Mouse (Mus musculus) urinary bladder, adult 2 months (tissue): Measurements from ENCODE around the gene Cntn5. TPM values are rescaled to one million over a fixed set of nuclear protein-coding genes. Genes with fewer than 3 reads are reported as not detected.

Experiments used
- DNase-seq: peaks from one replicate; pipeline ENCODE4 v3.0.0; 2022; ENCODE audit warnings: low spot score
- polyA plus RNA-seq: library from polyadenylated mRNA; depleted of rRNA; stranded (reverse); fragments of >200 nt; gene quantifications from 2 replicates; pipeline ENCODE4 v1.2.3, GENCODE M21; 2012; rRNA removed

Gene Cntn5
- polyA plus RNA-seq = 0.01 and 0.03 TPM in 2 replicates

DNA sequence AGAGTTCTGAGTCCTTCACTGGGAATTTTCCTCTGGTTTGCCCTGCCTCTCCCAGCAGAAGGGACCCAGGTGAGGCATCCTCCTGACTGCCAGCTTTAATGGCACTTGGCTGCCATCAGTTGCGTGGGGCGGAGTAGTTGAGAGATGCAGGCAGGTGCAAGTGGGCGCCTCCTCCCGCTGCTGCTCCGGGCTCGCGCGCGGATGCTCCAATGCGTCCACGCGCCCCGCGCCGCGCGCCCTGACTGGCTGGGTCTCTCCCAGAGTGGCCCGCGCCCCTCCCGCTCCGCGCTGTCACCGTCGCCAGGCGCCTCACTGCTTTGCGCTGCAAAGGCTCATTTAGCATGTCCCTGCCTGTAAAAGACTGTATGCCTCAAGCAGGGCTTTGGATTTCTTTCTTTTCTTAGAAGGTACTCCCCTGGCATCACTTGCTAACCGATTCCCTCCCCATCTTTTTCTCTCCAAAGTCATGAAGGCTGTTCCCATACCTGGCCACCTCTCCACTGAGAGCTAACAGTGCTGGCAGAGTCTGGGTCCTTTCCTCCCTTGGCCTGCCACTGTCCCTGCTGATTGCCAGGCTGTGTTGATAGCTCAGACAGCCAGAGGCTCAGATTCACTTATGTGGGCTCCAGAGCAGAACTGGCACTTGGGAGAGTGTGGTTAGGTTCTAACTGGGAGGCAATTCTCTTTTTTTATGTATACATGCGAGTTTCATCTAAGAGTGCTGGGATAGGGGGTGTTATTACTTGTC is at the start of gene Cntn5:
Gene Cntn5 (minus strand): TSS at position 160 of the 748 bp plus-strand sequence.
- DNase-seq = no peak

DNA sequence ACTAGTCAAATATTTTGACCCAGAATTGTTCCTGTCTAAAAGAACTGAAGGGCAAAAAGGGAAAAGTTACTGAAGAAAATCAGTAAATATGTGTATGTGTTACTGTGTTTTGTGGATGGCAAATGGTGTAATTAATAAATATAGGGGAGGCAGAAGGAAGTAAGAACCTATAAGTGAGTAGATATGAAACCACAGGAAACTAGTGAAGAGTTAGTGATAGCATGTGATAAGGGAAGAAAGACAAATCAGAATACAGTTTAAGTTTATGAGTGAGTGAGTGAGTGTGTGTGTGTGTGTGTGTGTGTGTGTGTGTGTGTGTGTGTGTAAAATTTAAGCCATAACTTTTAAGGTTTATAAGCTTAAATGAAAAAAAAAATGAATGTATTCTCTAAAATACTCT is 45.9 kb upstream of the Cntn5 start:
- DNase-seq = no peak

DNA sequence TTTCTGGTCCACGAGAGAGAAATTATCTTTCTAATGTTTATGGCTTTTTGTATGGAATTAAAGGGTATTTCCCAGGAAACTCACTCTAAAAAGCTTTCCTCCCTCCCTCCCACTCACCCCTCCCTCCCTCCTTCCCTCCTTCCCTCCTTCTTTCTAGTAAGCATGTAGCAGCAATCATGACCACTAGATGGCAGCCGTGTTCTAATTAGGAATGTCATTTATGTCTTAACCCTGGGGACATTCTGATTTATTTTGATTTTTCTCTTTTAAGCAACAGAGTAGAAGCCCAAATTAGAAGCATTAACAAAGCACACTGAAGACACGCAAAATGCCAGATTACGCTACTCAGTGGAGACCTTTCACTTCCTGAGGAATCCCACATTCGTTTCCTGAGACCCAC is 5.0 kb upstream of the Cntn5 start:
- DNase-seq = no peak

DNA sequence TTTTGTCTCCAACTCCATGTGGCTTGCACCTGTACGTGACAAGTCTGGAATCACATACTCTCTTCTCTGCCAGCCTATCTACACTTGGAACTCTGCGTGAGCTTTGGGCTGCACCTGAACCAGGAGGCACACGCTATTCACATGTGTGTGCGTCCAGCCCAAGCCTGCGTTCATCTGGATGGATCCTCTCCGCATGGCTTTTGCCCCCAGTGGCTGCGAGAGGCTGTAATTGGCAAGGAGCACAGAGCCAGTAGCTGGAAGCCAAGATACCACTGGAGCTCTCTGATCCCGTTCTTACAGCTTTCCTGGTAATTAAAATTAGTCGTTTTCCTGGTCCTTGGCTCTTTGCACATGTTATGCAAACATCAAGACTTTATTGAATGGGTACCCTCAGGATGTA is 1.1 kb upstream of the Cntn5 start:
- no peak for DNase-seq

DNA sequence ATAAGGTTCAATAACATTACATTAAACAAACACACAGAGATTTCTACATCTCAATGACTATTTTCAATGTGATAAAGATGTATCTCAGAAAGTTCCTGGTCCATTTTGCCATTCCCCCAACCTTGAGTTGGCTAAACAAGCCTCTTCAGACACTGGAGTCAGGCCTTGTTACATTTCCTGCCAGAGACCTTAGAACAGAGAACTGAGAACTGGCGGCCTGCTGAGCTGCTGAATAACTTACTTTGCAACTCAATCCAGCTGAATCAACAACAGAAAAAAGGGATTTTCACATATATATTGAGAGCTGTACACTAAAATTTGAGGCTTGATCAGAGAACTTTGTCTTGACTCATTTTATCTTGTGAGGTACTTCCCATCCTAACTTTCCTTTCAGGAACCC is 24.8 kb downstream of the Cntn5 start:
- DNase-seq = no peak

DNA sequence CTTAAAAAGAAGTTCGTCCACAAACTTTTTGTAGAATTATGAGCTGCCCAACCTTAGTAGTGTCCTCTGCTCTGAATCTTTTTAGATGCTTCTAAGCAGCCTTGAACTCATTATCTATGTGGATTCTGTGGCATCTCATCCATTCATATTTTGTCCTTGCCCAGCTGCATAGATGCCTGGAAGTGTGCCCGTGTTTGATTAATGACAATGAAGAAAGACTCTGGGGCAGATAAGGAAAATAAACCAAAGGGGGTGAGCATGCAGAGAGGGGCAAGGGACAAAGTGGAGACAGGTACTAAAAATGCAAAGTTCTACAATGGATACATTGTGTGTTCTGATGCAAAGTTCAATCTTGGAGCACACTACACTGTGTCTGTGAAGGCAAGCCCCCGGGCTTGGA is 30.7 kb downstream of the Cntn5 start:
- DNase-seq = no peak

DNA sequence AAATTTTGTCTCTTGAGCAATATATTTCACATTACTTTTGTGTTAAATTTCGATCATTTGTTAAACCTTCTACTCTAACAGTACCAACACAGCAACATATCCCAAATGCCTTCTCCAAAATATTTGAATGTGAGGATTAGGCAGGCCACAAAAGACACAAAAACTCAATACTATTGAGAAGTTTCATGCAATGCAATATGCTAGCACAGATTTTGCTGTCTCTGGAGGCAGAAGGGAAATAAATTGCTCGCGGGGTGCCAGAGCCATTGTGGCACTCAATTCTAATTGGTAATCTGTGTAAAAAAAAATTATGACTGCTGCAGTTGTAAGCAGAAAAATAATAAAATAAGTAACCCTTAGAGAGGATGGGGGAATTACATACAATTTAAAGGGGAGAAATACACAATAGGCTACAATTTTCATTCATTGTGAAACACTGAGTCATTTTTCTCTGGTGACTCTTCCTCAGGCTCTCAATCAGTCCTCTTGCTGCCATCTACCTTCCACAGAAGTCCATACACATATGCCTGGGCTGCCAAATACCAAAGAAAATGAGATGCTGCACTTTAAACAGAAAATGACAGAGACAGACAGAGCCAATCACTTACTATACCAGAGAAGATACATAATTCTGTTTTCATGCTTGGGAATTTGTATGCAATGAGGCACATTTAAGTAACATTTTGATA is 48.2 kb downstream of the Cntn5 start:
- no peak for DNase-seq

DNA sequence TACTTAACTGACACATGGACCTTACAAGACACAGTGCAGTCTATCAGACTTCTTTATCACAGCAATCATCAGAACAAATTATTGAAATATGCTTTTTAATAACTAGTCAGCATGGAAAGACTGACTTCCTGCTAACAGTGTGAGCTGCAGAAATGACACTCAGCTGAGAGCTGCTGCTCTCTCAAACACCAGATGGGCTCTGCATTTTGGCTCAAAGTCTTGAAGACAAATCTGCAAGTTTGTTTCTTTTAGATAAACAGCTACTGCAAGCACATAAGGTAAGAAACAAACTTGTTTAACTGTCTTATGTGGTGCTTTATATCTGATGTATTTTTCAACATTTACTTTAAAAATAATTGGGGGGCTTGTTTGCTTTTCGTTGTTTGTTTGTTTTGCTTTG is 87.9 kb downstream of the Cntn5 start:
- DNase-seq = no peak

DNA sequence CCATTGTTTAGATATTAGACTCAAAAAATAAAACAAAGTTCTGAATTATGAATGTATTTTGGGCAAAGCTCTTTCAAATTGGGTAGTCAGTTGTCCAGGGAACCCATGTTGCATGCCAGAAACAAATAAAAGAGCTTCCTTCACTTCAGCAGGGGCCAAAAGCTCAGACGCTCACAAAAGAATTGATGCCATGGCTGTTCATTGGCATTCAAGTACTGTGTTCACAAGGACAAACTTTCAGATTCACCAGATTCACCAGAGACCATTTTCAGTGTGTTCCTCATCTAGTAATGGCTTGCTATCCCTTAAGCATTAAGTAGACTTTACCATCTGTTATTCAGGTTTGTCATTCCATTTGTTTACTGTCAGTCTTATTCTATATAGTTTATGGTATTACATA is 107.4 kb downstream of the Cntn5 start:
- DNase-seq = no peak

DNA sequence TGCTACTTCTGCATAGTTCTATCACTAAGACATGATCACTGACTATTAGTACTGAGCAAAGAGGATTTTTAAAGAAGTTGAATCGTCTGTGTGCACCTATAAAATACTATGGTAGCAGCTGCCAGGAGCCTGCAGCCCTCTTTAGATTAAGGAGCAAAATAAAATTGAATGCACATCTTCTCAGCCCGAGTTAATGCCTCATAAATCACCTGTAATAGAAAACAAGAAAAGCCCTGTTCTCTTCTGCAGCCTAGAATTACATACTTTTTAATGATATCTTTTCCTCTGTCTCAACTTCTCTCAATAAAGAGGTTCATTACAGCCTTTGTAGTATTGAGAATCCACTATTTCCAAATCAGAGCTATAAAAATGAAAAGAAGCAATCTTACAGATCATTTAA is 109.5 kb downstream of the Cntn5 start:
- no peak for DNase-seq

DNA sequence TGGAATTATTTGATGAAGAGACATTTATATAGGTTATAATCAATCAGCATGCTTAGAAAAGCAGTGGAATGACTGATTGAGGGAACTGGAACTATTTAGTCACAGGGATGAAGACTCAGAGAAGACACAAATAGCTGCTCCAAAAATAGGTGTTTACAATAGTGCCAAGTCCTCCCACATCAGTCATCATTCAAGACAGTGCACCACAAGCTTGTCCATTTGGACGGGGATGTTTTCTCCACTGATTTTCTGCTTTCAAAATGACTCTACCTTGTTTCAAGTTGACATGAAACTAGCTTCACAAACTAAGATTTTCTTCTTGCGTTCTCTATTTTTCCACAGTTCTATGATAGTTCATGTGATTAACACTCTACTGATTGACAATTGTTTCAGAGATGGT is 172.7 kb downstream of the Cntn5 start:
- no peak for DNase-seq

DNA sequence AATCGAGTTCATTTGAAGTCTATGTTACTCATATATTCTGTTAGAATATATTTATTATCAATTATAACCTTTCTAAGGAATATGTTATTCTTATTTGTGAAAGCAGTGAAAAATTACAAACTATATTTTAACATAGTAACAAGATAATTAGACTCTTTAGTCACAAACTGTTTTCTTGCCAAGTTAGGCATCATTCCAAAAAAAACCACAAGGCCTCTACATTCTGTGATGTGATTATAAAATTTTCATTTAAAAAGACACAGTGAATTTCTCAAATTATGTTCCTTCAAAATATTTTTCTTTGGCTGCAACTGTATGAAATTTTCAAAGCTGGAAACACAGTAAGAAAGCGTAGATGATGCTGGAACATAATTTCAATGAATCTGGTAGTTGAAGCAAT is 180.4 kb downstream of the Cntn5 start:
- no peak for DNase-seq

DNA sequence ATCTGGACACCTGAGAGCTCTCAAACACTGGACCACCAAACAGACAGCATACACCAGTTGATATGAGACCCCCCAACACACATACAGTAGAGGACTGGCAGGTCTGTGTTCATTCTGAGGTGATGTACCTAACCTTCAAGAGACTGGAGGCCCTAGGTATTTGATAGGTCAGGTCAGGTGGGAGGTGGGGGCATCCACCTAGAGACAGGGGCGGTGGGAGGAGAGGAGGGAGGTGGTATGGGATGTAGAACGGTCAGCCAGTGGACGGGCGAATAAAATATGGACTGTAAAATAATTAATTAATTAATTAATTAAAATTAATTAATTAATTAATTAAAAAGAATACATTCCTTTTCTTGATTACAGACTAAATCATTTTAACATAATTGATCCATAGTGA is 182.5 kb downstream of the Cntn5 start:
- no peak for DNase-seq

DNA sequence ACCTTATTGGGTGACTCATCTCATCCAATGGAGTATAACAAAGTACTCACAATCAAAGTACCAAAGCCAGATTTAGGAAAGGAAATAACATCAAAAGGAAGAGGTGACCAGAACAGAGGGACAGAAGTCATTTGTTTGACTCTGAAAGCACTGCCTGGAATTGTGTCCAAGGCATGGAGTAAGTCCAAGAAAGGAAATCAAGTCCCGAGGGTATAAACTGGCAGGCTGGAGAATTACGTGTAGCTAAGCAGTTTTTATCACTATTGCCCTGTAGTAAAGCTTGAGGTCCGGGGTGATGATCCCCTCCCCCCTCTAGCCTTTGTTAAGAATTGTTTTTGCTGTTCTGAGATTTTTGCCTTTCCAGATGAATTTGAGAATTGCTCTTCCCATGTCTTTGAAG is 185.6 kb downstream of the Cntn5 start:
- no peak for DNase-seq

DNA sequence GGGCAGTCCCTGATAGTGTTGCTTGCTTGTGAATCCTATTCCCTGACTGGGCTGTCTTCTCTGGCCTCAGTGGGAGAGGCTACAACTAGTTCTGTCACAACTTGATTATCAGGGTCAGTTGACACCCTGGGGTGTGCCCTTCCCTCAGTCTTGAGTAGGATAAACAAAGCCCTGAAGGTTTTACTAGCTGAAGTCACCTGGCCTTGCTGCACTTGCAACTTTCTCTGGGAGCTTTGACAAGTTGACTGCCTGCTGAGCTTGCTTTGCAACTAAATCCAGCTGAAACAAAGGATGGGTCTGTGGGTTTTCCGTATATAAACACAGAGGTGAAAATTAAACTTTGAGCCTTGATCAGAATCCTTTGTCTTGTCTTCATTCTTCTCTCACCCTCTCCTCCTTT is 190.9 kb downstream of the Cntn5 start:
- no peak for DNase-seq

DNA sequence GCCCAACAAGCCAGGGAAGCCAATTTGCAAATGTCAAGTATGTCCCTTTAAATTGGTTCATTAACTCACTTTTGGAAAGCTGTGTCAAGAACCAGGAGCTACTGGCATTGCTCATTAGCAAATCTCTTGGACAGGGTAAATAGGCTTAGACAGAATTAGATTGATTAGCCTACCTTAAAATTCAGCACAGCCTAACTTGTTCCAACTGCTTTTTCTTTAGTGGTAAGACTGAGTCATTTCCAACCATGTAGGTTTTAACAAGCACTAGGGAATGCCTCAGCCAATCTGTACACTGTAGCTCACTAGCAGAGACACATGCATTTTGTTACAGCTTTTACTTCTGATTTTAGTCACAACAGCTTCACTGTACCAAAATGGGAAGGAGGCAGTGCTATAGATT is 222.9 kb downstream of the Cntn5 start:
- no peak for DNase-seq

DNA sequence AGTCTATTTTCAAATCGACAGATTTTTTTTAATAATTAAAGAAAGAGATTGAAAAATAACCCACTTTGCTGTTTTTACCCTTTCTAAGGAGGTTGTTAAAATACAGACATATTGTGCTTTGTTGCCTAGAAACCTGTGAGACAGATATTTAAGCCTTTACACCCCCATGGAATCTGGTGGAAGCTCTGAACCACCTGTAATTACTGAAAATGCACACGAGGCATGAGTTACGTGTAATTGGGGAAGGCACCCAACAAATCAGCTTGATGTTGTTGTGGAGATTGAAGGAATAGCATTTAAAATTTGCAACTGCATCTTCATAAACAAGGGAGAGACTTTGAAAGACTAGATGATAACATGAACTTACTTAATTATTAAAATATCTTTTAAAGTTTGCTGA is 223.4 kb downstream of the Cntn5 start:
- DNase-seq = no peak

DNA sequence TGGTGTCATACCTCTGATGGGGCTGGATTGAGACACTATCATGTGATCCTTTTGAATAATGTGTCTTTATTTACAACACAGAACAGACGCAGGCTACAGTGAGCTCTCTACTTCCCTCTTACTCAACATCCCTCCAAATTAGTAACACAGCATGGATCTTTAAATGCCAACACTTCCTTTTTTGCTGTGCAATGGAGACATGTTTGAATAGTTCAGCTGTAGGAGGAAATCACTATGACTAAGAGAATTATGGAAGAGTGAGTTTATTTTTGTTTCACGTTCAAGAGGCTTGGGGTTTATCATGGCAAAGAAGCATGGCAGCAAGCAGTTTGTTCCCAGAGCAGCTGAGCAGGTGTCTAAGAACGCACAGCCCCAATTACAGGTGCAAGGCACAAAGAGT is 235.9 kb downstream of the Cntn5 start:
- DNase-seq = no peak

DNA sequence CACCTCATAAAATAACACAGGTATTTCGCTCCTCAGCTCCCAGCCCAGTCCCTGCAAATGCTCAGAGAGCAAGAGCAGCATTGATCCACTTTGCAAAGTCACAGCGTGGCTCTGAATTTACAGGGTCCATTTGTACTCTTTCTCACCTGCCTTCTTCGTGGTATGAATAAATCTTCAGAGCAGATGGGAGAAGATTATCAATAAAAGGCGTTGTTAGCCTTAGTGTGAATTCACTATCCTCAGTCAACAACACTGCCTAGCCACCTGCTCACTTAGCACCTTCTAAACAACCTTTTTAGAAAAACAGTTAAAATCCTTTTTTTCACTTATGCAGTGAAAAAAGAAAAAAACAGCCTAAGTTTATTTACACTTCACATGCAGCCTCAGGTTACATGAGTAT is 237.1 kb downstream of the Cntn5 start:
- DNase-seq = no peak

DNA sequence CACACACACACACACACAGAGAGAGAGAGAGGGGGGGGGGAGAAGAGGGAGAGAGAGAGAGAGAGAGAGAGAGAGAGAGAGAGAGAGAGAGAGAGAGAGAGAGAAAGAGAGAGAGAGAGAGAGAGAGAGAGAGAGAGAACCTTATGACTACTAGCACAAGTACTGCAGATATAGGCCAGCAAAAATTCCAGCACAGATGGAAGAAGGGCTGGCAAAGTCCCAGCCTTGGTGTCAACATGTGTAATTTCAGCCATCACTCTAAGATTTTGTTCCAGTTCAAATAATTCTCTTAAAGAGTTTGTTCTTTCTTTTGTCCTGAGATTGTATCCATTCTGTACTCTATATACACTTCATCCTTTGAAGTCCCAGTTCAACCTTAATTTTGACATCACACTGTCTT is 238.8 kb downstream of the Cntn5 start:
- DNase-seq = no peak

DNA sequence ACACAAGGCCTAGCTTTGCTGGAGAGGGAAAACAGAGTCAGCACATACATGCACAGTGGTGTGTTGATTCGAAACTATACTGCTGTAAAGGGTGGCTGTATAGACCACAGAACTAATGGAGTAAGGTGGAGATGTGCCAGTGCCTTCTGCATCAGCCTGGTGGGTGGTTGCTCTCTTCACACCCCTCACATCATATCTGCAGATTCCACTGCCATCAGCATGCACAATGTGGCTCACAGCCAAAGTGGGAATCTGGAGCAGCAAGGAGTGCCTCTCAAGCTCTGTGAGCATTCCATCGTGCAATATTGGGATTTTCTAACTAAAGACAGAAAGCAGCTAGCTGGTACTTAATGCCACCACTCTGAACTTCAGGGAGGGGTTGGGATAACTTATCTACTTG is 241.5 kb downstream of the Cntn5 start:
- DNase-seq = no peak

DNA sequence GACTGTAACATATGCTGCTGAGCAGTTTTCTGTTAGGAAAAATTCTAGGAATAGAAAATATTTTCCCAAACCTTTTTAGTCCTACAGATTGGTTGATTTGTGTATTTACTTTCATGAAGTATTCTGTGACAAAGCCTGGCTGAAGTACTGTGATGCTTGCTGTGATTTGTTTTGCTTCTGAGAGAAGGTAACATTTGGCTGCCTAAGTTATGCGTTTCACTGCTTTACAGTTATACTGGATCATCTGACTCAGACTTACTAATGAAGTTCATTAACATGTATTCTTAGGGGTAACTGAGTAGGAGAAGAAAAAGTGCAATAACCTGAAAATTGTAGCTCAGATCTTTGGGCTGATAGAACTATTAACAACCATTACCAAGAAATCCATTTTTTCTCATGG is 245.1 kb downstream of the Cntn5 start:
- no peak for DNase-seq

DNA sequence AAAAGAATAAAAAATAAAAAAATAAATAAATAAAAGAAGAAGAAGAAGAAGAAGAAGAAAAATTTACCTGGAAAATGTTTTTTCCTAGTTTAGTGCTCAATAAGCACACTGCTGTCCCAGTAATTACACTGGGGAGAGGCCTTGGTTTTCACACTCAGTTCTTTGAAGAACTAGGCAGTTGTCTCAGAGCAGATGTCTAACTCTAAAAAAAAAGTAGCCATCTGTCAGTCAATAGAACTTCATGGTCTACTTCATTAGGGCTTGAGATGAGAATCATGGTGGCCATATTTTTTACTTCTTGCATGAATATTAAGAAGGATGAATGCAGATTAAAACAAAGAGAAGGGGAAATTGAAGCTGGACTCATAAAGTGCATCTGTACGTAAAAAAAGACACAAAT is 246.5 kb downstream of the Cntn5 start:
- no peak for DNase-seq
